Mouse (Mus musculus): ENCODE results near the gene Dctn3. TPM values are rescaled to one million over a fixed set of nuclear protein-coding genes. Genes with fewer than 3 reads are reported as not detected.

The Dctn3 gene
- polyA plus RNA-seq, 1 experiment from 2014 or later: 65.2 TPM

GRCm38 (mm10) chr4:41677006-41677629, 45.9 kb downstream of the Dctn3 start:
- DNase-seq: no peak
- H3K4me1 ChIP-seq (ENCODE audit: insufficient read depth): no peaks in the 10 kb centered on the region
- no peak overlapping the region for H3K9ac ChIP-seq (replicated peaks)
- no peaks in the 10 kb centered on the region for H3K9me3 ChIP-seq (ENCODE audit: low read length)
- no peaks in the 10 kb centered on the region for H3K36me3 ChIP-seq (replicated peaks; ENCODE audit: insufficient read depth, low read length)
- H3K4me2 ChIP-seq (ENCODE audit: low read depth, low read length): no peak overlapping the region
- TF ChIP-seq EP300 (IDR thresholded peaks at IDR 0.05; ENCODE audit: low read depth) (no peak), CTCF (IDR thresholded peaks at IDR 0.05; ENCODE audit: low read depth) (no peak)
- H3K27ac ChIP-seq (ENCODE audit: low read depth): no peak overlapping the region
- ATAC-seq: no peak
- peaks cover 17% of the 10 kb centered on the region; the same call in 1 of the 2 replicates for H3K27me3 ChIP-seq (ENCODE audit: insufficient read depth, low read length)
- no peak overlapping the region for H3K4me3 ChIP-seq (ENCODE audit: low read depth, low read length)
- WGBS (ENCODE audit: insufficient replicate concordance): 63% methylated on average over 12 of the region's 13 CpGs

- no peak overlapping the region for H3K9ac ChIP-seq (replicated peaks)
- H3K36me3 ChIP-seq (replicated peaks; ENCODE audit: insufficient read depth, low read length): no peaks in the 10 kb centered on the region
- no peak overlapping the region for H3K4me2 ChIP-seq (ENCODE audit: low read depth, low read length)
- no peak overlapping the region for H3K27ac ChIP-seq (ENCODE audit: low read depth)
- no peaks in the 10 kb centered on the region for H3K9me3 ChIP-seq (ENCODE audit: low read length)
- DNase-seq: no peak
- TF ChIP-seq EP300 (IDR thresholded peaks at IDR 0.05; ENCODE audit: low read depth) (no peak), CTCF (IDR thresholded peaks at IDR 0.05; ENCODE audit: low read depth) (no peak)
- ATAC-seq: no peak
- H3K27me3 ChIP-seq (ENCODE audit: insufficient read depth, low read length): peaks cover 19% of the 10 kb centered on the region; the same call in 1 of the 2 replicates
- WGBS (ENCODE audit: insufficient replicate concordance): 47% methylated on average over 17 of the region's 17 CpGs
- H3K4me1 ChIP-seq (ENCODE audit: insufficient read depth): no peaks in the 10 kb centered on the region
- no peak overlapping the region for H3K4me3 ChIP-seq (ENCODE audit: low read depth, low read length)
These were observed 46.5 kb downstream of the Dctn3 start for GRCm38 (mm10) chr4:41676248-41677005.

GRCm38 (mm10) chr4:41673186-41673585, 49.8 kb downstream of the Dctn3 start:
- peaks cover 13% of the 10 kb centered on the region; the same call in 1 of the 2 replicates for H3K27me3 ChIP-seq (ENCODE audit: insufficient read depth, low read length)
- H3K4me1 ChIP-seq (ENCODE audit: insufficient read depth): no peaks in the 10 kb centered on the region
- no peak overlapping the region for H3K4me3 ChIP-seq (ENCODE audit: low read depth, low read length)
- DNase-seq (no peak), ATAC-seq (no peak)
- 77% methylated on average over 19 of the region's 19 CpGs for WGBS (ENCODE audit: insufficient replicate concordance)
- H3K9me3 ChIP-seq (ENCODE audit: low read length): no peaks in the 10 kb centered on the region
- TF ChIP-seq CTCF (IDR thresholded peaks at IDR 0.05; ENCODE audit: low read depth): no peak
- no peak for TF ChIP-seq EP300 (IDR thresholded peaks at IDR 0.05; ENCODE audit: low read depth)
- H3K9ac ChIP-seq (replicated peaks): no peak overlapping the region
- no peak overlapping the region for H3K4me2 ChIP-seq (ENCODE audit: low read depth, low read length)
- no peak overlapping the region for H3K27ac ChIP-seq (ENCODE audit: low read depth)
- H3K36me3 ChIP-seq (replicated peaks; ENCODE audit: insufficient read depth, low read length): no peaks in the 10 kb centered on the region

- Histone ChIP-seq H3K9ac (replicated peaks) (no peak overlapping the region), H3K4me3 (ENCODE audit: low read depth, low read length) (no peak overlapping the region), H3K4me1 (ENCODE audit: insufficient read depth) (no peaks in the 10 kb centered on the region), H3K36me3 (replicated peaks; ENCODE audit: insufficient read depth, low read length) (no peaks in the 10 kb centered on the region), H3K27me3 (ENCODE audit: insufficient read depth, low read length) (peaks cover 13% of the 10 kb centered on the region; the same call in 1 of the 2 replicates), H3K9me3 (ENCODE audit: low read length) (no peaks in the 10 kb centered on the region), H3K27ac (ENCODE audit: low read depth) (no peak overlapping the region), H3K4me2 (ENCODE audit: low read depth, low read length) (no peak overlapping the region)
- 39% methylated on average over 8 of the region's 8 CpGs for WGBS (ENCODE audit: insufficient replicate concordance)
- TF ChIP-seq EP300 (IDR thresholded peaks at IDR 0.05; ENCODE audit: low read depth) (no peak), CTCF (IDR thresholded peaks at IDR 0.05; ENCODE audit: low read depth) (no peak)
- DNase-seq (no peak), ATAC-seq (no peak)
These were observed 50.4 kb downstream of the Dctn3 start for GRCm38 (mm10) chr4:41672522-41672963.

- H3K4me1 ChIP-seq (ENCODE audit: insufficient read depth): no peaks in the 10 kb centered on the region
- 22% methylated on average over 8 of the region's 8 CpGs for WGBS (ENCODE audit: insufficient replicate concordance)
- no peak overlapping the region for H3K4me3 ChIP-seq (ENCODE audit: low read depth, low read length)
- no peaks in the 10 kb centered on the region for H3K9me3 ChIP-seq (ENCODE audit: low read length)
- no peaks in the 10 kb centered on the region for H3K36me3 ChIP-seq (replicated peaks; ENCODE audit: insufficient read depth, low read length)
- no peak overlapping the region for H3K27ac ChIP-seq (ENCODE audit: low read depth)
- TF ChIP-seq EP300 (IDR thresholded peaks at IDR 0.05; ENCODE audit: low read depth) (no peak), CTCF (IDR thresholded peaks at IDR 0.05; ENCODE audit: low read depth) (no peak)
- no peak for DNase-seq
- H3K4me2 ChIP-seq (ENCODE audit: low read depth, low read length): no peak overlapping the region
- ATAC-seq: no peak
- H3K27me3 ChIP-seq (ENCODE audit: insufficient read depth, low read length): peaks cover 13% of the 10 kb centered on the region; the same call in 1 of the 2 replicates
- no peak overlapping the region for H3K9ac ChIP-seq (replicated peaks)
These were observed 50.9 kb downstream of the Dctn3 start for GRCm38 (mm10) chr4:41671963-41672480.

GRCm38 (mm10) chr4:41671500-41671899, 51.5 kb downstream of the Dctn3 start:
- H3K27me3 ChIP-seq (ENCODE audit: insufficient read depth, low read length): peaks cover 11% of the 10 kb centered on the region; the same call in 1 of the 2 replicates
- H3K4me1 ChIP-seq (ENCODE audit: insufficient read depth): no peaks in the 10 kb centered on the region
- no peak overlapping the region for H3K9ac ChIP-seq (replicated peaks)
- H3K4me2 ChIP-seq (ENCODE audit: low read depth, low read length): no peak overlapping the region
- no peak for DNase-seq
- H3K27ac ChIP-seq (ENCODE audit: low read depth): no peak overlapping the region
- no peak for TF ChIP-seq EP300 (IDR thresholded peaks at IDR 0.05; ENCODE audit: low read depth)
- no peak for TF ChIP-seq CTCF (IDR thresholded peaks at IDR 0.05; ENCODE audit: low read depth)
- no peaks in the 10 kb centered on the region for H3K36me3 ChIP-seq (replicated peaks; ENCODE audit: insufficient read depth, low read length)
- WGBS (ENCODE audit: insufficient replicate concordance): 31% methylated on average over 4 of the region's 5 CpGs
- no peak overlapping the region for H3K4me3 ChIP-seq (ENCODE audit: low read depth, low read length)
- ATAC-seq: no peak
- H3K9me3 ChIP-seq (ENCODE audit: low read length): no peaks in the 10 kb centered on the region

All from liver, postnatal 0 days (tissue).